Comparison of ENCODE assay signal across 19 mouse cellular contexts in the genomic region with DNA sequence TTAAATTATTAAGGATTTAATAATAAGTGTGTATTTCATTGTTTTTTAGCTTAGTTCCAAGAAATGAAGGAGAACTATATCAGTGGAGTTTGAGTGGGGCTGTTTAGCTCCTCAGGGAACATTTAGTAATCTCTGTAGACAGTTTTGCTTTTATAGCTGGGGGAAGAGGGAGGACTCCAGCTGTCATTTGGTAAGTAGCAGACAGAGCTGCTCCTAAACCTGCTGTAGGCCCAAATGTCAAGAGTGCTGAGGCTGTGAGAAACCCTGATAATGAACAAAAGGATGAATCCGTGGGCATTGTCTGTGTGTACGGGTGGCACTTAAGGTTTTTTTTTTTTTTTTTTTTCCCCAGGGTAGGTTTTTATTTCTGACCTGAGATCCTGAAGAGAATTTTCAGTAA. TPM values are rescaled to one million over a fixed set of nuclear protein-coding genes. Genes with fewer than 3 reads are reported as not detected.
"Had no signal": no experiment of that assay in that cellular context is flagged by ENCODE, and none has a peak within 500 bp of the region (broad histone marks: within the 10 kb centered on the region; RNA-seq: fewer than 3 reads in every experiment).

No protein-coding gene starts in this region.

- ATAC-seq: midbrain, embryonic 16.5 days had no signal

- H3K27ac ChIP-seq: midbrain, embryonic 10.5 days; midbrain, embryonic 12.5 days; neural tube, embryonic 13.5 days; neural tube, embryonic 15.5 days had no signal

- H3K36me3 ChIP-seq: midbrain, embryonic 10.5 days; midbrain, embryonic 12.5 days; neural tube, embryonic 13.5 days; neural tube, embryonic 15.5 days had no signal

- H3K27me3 ChIP-seq: midbrain, embryonic 12.5 days; neural tube, embryonic 13.5 days; neural tube, embryonic 15.5 days had no signal

- H3K9me3 ChIP-seq: midbrain, embryonic 10.5 days; midbrain, embryonic 12.5 days; neural tube, embryonic 13.5 days; neural tube, embryonic 15.5 days had no signal

- H3K9ac ChIP-seq: lung, embryonic 14.5 days; midbrain, embryonic 12.5 days; neural tube, embryonic 13.5 days; neural tube, embryonic 15.5 days had no signal

- DNase-seq: lung, embryonic 14.5 days; lung, postnatal 10 days; lung, postnatal 4 days; midbrain, embryonic 14.5 days; retina, postnatal 1 day; right cerebral cortex, adult 18-20 months; right cerebral cortex, postnatal 25 days; right cerebral cortex, postnatal 4 days; spleen, adult 18-20 months; thymus, adult 18-20 months; thymus, postnatal 14 days; thymus, postnatal 36 days had no signal

- H3K4me3 ChIP-seq: midbrain, embryonic 10.5 days; midbrain, embryonic 12.5 days; myocyte; neural tube, embryonic 13.5 days; neural tube, embryonic 15.5 days had no signal

- H3K4me2 ChIP-seq: lung, embryonic 14.5 days; midbrain, embryonic 12.5 days; neural tube, embryonic 13.5 days; neural tube, embryonic 15.5 days had no signal

RNA-seq across cellular contexts. Expression of a gene that starts 26.8 kb away (rescaled TPM):
- total RNA-seq: megakaryocyte-erythroid progenitor cell, adult 5-6 weeks had no signal
